Mouse (Mus musculus) kidney, postnatal 14 days (tissue): ENCODE measurements around the gene Bcas3.
A peak's percentile ranks its signal among the peaks of the same experiment; 100 is the strongest.

ENCODE experiments used
- DNase-seq: peaks from one replicate; pipeline ENCODE4 v3.0.0; 2022; ENCODE audit warnings: mixed read lengths

Bcas3 gene

GRCm38 (mm10) chr11:85352539-85353380 is at the start of gene Bcas3:
Bcas3 (plus strand) TSS chr11:85353167.
- peak; percentile 99 for DNase-seq

DNA sequence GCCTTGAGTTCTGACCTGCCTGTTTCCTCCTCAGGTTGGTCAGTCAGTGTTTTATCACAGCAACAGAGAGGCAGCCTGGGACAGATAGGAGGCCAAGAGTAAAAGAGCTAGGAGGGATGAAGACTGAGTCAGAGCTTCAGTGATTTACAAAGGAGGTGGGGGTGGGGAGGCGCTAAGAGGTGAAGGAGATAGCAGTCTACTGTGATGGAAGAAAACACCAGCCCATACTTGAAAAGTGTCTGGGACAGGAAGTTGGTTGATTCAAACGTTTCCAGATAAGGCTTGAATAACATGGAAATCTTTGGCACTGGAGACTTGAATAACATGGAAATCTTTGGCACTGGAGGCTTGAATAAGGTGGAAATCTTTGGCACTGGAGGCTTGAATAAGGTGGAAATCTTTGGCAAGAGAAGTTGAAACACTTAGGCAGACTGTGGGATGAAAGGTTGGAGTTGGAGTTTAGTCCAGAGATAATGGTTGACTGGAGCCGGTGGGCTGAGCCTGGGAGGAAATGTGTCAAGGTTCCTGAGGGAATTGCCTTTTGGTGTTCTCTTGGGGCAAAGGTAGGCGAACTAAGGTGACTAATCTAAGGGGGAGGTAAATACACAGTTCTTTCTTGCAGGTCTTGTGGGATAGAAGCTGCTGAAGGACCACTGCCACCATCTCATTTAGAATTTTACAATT is 46.2 kb upstream of the Bcas3 start:
- DNase-seq, result no peak

GRCm38 (mm10) chr11:85308799-85309198 is 44.2 kb upstream of the Bcas3 start:
- no peak for DNase-seq

GRCm38 (mm10) chr11:85310407-85310712 is 42.6 kb upstream of the Bcas3 start:
- no peak for DNase-seq

GRCm38 (mm10) chr11:85310713-85311574 is 42.0 kb upstream of the Bcas3 start, which contains the start of gene Ppm1d:
Ppm1d (plus strand) TSS chr11:85311244.
- peak; percentile 99 for DNase-seq

- DNase-seq, result peak; percentile 39
Observed at GRCm38 (mm10) chr11:85311645-85312490, 41.1 kb upstream of the Bcas3 start.

DNA sequence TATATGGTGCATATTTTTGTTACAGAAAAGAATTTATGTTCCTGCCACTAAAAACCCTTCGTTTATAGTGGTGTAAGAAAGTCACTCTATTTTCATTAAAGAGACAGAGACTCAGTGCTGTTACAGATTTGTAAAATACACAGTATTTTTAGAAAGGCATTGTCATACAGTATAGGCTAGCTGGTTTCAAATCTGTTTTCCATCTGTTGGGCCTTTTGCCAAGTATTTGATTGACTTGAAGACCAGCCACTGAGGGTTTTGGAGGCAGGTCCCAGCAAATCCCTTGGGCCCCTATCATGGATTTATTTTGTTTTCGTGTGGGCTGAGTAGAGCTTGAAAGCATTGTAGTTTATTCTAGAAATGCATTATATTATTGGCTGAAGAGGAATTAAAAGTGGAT is 40.1 kb upstream of the Bcas3 start:
- DNase-seq, result peak; percentile 87

DNA sequence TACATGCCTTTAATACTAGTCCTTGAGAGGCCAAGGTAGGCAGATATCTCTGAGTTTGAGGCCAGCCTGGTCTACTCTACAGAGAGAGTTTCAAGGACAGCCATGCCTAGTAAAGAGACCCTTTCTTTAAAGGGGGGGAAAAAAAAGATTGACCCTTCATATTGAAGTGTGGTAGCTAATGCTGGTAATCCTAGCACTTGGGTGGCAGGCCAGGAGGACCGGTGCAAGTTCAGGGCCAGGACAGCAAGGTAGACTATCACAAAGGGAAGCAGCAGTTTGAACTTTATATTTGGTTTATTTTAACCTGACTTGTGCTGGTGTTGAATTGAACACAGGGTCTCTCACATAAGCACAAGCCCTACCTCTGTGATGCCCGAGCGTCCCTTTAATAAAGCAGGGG is 39.6 kb upstream of the Bcas3 start:
- no peak for DNase-seq

- no peak for DNase-seq
Observed at GRCm38 (mm10) chr11:85323567-85324330, 29.2 kb upstream of the Bcas3 start.

DNA sequence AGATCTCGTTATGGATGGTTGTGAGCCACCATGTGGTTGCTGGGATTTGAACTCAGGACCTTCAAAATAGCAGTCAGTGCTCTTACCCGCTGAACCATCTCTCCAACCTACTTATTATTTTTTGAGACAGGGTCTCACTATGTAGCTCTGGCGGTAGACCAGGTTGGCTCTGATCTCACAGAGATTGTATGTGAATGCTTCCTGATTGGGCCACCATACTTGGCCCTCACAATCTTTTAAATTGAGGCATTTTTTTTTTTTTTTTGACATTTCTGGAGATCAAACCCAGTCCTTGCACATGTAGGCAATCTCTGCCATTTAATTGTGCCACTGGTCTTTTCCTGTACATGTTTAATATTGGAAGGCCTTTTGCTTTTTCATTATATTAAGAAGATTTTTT is 24.2 kb upstream of the Bcas3 start:
- DNase-seq, result no peak

DNA sequence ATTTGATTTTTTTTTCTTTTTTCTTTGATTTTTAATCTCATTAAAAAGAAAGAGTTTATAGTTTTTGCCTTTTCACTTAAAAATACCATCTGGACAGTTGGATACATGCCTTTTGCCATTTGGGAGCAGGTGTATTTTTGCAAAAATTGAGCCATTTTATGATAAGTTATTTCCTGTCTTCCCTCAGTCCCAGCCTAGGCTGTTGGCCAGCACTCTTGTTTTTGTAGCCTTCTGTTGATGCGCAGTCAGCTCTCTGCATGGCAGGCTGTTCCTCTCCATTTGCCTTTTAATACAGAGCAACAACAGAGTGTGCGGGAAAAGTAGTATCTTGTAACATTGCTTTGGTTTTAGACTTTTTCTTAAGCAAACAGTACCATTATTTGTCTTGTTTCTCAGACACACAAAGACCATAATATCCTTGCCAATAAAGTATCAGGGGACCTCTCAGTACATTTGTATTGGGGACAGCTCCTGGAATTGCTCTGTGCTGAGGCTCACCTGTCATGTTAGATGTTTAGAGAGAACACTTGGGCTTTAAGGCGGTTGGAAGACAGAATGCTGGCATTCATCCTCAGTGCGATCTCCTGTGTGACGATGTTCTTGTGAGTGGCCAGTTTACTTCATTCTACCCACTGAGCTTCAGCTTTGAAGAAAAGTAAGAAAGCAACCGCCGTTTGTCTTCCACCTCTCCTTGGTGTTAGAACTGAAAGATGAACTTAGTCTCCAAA is 23.6 kb upstream of the Bcas3 start:
- DNase-seq, result peak; percentile 61

- peak; percentile 68 for DNase-seq
Observed at GRCm38 (mm10) chr11:85334778-85335177, 18.2 kb upstream of the Bcas3 start.

DNA sequence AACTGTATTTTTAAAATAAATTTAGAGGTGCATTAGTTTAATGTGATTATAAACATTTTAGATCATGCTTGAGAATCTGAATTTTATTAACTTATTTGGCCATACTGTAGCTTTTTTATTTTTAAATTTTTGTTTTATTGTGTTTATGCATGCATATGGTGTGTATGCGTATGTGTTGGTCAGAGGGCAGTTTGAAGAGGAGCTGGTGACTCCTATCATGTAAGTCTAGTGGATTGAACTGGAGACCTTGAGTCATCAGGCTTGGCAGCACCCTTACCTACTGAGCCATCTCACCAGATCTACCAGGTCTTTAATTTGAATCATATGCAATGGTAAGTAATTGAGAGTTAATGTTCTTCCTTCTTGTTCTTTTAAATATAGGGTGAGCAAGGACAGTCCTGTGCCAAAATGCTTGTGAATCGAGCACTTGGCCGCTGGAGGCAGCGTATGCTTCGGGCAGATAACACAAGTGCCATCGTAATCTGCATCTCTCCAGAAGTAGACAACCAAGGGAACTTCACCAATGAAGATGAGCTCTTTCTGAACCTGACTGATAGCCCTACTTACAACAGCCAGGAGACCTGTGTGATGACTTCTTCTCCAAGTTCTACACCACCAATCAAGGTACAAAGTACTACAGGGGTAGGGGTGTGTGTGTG is 13.7 kb upstream of the Bcas3 start:
- no peak for DNase-seq

DNA sequence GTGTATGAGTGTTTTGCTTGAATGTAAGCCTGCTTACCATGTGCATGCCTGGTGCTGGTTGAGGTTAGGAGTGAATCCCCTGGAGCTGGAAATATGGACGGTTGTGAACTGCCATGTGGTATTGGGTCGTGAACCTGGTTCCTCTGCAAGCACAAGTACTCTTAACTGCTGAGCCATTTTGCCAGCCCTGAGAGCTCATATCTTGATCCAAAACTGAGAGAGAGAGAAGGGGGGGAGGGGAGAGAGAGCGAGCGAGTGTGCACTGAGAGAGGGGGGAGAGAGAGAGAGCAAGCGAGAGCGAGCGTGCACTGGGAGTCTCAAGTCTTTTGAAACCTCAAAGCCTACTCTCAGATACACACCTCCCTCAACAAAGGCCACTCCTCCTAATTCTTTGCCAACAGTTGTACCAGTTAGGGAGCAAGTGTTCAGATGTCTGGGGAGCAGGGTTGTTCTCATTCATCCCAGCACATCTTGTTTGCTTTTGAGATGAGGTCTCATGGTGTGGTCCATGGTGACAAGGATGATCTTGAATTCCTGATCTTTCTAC is 12.8 kb upstream of the Bcas3 start:
- no peak for DNase-seq

GRCm38 (mm10) chr11:85353819-85354218 is 852 bp downstream of the Bcas3 start:
- DNase-seq, result no peak

GRCm38 (mm10) chr11:85359641-85360040 is 6.7 kb downstream of the Bcas3 start:
- DNase-seq, result no peak

DNA sequence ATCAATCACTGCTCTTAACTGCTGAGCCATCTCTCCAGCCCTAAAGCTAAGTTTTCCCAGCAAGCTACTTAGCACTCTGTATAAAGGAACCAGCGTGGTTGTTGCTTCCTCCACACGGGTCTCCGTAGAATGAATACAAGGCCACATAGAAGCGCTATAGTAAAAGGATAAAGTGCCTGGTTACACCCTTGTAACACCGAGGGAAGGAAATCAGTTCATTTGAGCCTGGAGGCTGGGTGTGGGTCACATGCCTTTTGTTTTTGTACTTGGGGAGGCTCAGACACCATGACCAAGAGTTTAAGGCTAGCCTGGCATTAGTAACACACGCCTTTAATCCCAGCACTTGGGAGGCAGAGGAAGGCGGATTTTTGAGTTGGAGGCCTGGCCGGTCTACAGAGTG is 8.7 kb downstream of the Bcas3 start:
- DNase-seq, result no peak

DNA sequence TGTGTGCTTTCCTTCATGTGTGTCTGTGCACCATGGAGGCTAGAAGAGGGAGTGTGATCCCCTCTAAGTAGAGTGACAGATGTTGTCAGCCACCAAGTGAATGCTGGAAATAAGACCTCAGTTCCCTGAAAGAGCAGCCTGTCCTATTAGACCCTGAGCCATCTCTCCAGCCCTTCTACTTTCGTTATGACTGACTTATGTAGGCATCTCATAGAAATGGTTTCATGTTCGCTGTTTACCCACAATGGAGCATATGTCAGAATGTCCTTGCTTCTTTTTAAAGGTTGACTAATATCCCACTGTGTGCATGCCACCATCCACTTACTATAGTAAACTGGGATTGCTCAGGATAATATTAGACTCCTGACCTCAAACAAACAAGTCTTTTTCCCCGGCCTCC is 13.2 kb downstream of the Bcas3 start:
- DNase-seq, result no peak

DNA sequence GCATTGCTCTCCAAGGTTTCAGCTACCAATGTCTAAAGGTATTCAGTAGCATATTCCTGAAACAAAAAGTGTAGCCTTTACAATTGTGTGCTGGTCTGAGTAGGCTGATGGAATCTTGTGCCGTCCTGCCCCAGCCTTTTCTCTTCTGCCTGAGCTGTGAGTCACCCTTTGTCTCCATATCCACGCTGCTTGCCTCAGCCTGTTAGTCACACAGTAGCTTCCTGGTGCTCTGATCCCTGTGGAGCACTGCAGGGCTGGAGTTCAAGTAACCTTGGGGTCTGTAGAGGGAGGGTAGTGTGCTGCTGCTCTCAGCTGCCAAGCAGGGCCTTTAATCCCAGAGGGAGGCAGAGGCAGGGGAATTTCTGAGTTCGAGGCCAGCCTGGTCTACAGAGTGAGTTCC is 14.9 kb downstream of the Bcas3 start:
- DNase-seq, result no peak

DNA sequence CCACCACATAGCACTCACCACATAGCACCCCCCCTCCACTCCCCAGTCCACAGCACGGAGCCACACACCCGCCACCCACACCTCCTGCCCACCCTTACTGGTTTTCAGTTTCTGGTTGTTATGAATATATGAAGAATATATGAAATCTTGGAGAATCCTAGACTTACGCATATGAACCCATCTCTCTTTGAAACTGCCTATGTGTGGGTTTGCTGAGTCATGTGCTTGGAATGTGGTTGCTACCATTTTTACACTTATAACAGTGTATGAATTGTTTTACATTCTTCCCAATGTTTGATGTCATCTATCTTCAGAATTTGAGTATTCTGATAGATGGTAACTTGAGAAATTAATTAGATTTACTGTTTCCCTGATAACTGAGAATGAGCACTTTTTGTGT is 26.1 kb downstream of the Bcas3 start:
- DNase-seq, result no peak
